In genomic region chr19:45158201-45158600, GRCm38 (mm10) we compare ENCODE assay signal across 32 mouse cellular contexts. TPM values are rescaled to one million over a fixed set of nuclear protein-coding genes. Genes with fewer than 3 reads are reported as not detected.
"Had no signal": no experiment of that assay in that cellular context is flagged by ENCODE, and none has a peak within 500 bp of the region (broad histone marks: within the 10 kb centered on the region; RNA-seq: fewer than 3 reads in every experiment).

No protein-coding gene starts in this region.

- H3K4me3 ChIP-seq: heart, adult 2 months; heart, embryonic 10.5 days; heart, embryonic 12.5 days; hindbrain, embryonic 10.5 days; hindbrain, embryonic 13.5 days; hindbrain, embryonic 15.5 days; intestine, embryonic 15.5 days; layer of hippocampus, adult 2 months; left cerebral cortex, adult 2 months; limb, embryonic 12.5 days had no signal

- H3K9me3 ChIP-seq: heart, embryonic 10.5 days; heart, embryonic 12.5 days; hindbrain, embryonic 10.5 days; hindbrain, embryonic 13.5 days; hindbrain, embryonic 15.5 days; intestine, embryonic 15.5 days; limb, embryonic 12.5 days had no signal

- ATAC-seq: forebrain, postnatal 0 days; inflammation-experienced regulatory T-cells, adult 6 months; intestine, embryonic 15.5 days; intestine, postnatal 0 days had no signal

- H3K27ac ChIP-seq: heart, adult 2 months; heart, embryonic 10.5 days; hindbrain, embryonic 10.5 days; hindbrain, embryonic 13.5 days; hindbrain, embryonic 15.5 days; intestine, embryonic 15.5 days; layer of hippocampus, adult 2 months; left cerebral cortex, adult 2 months; limb, embryonic 12.5 days had no signal

- H3K4me1 ChIP-seq: intestine, embryonic 15.5 days had no signal

- H3K4me2 ChIP-seq: heart, embryonic 12.5 days; hindbrain, embryonic 13.5 days; hindbrain, embryonic 15.5 days; intestine, embryonic 15.5 days; limb, embryonic 12.5 days; liver, embryonic 11.5 days had no signal

- H3K36me3 ChIP-seq: heart, embryonic 10.5 days; heart, embryonic 12.5 days; hindbrain, embryonic 10.5 days; hindbrain, embryonic 13.5 days; hindbrain, embryonic 15.5 days; intestine, embryonic 15.5 days; limb, embryonic 12.5 days had no signal

- H3K9ac ChIP-seq: forebrain, postnatal 0 days; heart, embryonic 12.5 days; hindbrain, embryonic 13.5 days; hindbrain, embryonic 15.5 days; intestine, embryonic 15.5 days; limb, embryonic 12.5 days had no signal

- DNase-seq: forebrain, postnatal 0 days; gastrocnemius, postnatal 14 days; gastrocnemius, postnatal 36 days; heart, adult 11 months; heart, postnatal 4 days; kidney, adult 18-20 months; kidney, adult 8-10 months; kidney, postnatal 10 days; kidney, postnatal 25 days; liver had no signal

RNA-seq across cellular contexts. Expression of gene Tlx1, which starts 7.7 kb away (rescaled TPM):
- total RNA-seq: forebrain, postnatal 0 days; gastrocnemius, adult 18-20 months; gastrocnemius, adult 8-10 months; gastrocnemius, postnatal 14 days; gastrocnemius, postnatal 36 days; heart, postnatal 25 days; layer of hippocampus, adult 2 months; layer of hippocampus, postnatal 10 days; layer of hippocampus, postnatal 25 days; left cerebral cortex, adult 2 months; left cerebral cortex, postnatal 14 days; left cerebral cortex, postnatal 36 days had no signal
- polyA plus RNA-seq: forebrain, postnatal 0 days; inflammation-experienced regulatory T-cells, adult 6 months; intestine, postnatal 0 days; kidney, embryonic 14.5 days; kidney, embryonic 16.5 days had no signal
